Mouse (Mus musculus): ENCODE measurements around the gene Bbip1.
"Not testable (repeated sequence)": the region's sequence is repeated elsewhere in the genome, so short reads cannot be mapped to it uniquely, and the experiment has no call there.

Bbip1 gene

DNA sequence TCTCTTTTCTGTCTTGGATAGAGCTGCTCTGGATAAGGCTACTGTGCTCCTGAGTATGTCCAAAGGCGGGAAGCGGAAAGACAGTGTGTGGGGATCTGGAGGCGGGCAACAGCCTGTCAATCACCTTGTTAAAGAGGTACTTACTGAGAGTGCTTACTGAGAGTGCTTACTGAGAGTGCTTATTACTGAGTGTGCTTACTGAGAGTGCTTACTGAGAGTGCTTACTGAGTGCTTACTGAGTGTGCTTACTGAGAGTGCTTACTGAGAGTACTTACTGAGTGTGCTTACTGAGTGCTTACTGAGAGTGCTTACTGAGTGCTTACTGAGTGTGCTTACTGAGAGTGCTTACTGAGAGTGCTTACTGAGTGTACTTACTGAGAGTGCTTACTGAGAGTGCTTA is 22.4 kb downstream of the Bbip1 start:
- DNase-seq: not testable (repeated sequence)

DNA sequence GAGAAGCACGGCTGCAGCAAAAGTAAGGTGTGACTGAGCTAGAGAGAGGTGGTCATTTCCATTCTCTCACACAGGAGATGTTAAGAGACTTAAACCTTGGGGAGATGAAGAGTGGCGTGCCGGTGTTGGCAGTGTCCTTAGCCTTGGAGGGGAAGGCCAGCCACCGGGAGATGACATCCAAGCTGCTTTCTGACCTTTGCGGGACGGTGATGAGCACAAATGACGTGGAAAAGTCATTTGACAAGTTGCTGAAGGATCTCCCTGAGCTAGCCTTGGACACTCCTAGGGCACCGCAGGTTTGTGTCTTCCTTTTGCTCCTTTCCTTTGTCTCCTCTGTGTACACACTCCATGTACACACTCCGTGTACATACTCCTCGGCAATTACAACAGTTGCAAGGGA is 24.9 kb downstream of the Bbip1 start:
- DNase-seq: no peak

DNA sequence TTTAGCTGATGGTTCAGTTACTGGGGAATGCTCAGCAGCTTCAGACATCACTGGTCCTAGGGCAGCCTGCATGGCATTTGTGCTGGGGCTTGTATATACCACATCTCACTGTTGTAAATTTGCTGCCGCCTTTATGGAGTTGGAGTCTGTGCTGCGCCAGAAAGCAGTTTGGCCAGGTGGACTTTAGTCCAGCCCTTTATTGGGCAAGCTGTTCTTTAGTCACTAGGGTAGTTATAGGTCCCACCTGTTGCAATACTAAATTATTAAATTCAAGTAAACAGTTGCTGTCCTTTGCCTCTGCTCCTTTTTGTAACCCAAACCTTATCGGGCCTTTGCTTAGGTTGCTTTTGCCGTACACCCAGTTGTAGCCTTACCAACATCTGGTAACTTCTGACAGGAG is 29.5 kb downstream of the Bbip1 start:
- no peak for DNase-seq

DNA sequence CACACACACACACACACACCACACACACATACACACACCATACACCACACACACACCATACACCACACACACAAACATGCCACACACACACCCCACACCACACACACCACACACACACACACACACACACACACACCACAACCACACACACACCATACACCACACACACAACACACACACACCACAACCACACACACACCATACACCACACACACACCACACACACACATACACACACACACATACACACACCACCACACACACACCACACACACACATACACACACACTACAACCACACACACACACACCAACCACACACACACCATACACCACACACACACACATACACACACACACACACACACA is 37.7 kb downstream of the Bbip1 start:
- DNase-seq: not testable (repeated sequence)

DNA sequence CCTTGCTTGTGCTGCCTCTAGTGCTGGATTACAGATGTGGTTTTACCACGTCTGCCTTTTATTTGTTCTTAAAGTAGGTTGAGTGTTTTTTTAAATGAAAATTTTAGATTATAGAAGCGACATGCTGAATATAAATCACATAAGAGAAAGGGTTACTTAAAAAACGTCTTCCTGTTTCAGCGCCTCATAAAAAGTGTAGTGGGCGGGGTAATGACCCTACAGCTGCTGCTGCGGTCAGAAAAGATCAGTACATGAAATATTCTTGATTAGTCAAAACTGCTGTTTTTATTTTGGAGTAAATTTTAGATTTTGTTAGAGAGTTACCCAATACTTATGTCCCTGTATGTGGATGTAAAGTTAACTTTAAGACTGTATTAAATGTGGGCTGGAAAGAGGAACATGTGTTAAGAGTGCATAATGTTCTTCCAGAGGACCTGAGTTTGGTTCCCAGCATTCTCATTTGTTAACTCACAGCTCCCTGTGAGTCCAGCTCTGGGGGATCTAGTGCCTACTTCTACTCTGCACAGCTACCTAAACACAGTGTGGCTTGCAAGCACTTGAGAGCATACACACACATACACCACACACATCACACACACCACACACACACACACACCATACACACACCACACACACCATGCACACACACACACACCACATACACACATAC is 38.3 kb downstream of the Bbip1 start:
- no peak for DNase-seq

DNA sequence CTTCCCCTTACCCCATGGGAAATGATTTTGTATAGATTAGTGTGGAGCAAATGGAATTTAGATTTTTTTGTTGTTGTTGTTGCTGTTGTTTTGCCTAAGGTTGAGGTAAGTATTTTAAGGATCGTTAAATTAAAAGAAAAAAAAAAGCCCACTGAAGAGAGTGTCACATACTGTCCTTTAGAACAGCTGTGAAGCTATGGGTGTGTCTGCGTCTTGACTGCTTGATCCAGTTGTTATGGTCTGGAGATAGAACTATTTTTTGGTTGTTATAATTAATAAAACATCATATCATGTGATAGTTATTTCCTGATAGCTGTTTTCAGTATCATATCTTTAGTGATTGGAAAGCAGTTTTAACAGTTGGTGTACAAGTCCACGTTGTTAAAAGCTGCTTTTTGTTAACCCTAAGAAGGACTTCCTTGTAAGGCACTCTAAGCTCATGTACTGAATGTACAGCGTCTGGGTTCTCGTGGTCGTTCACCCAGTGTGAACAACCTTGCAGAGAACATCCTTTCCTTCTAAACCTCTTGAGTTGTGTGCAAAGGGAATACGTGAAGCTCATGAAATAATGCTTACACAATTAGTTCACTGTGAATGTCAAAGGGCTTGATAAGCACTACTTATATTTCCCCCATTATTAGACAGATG is 39.5 kb downstream of the Bbip1 start:
- DNase-seq: no peak

DNA sequence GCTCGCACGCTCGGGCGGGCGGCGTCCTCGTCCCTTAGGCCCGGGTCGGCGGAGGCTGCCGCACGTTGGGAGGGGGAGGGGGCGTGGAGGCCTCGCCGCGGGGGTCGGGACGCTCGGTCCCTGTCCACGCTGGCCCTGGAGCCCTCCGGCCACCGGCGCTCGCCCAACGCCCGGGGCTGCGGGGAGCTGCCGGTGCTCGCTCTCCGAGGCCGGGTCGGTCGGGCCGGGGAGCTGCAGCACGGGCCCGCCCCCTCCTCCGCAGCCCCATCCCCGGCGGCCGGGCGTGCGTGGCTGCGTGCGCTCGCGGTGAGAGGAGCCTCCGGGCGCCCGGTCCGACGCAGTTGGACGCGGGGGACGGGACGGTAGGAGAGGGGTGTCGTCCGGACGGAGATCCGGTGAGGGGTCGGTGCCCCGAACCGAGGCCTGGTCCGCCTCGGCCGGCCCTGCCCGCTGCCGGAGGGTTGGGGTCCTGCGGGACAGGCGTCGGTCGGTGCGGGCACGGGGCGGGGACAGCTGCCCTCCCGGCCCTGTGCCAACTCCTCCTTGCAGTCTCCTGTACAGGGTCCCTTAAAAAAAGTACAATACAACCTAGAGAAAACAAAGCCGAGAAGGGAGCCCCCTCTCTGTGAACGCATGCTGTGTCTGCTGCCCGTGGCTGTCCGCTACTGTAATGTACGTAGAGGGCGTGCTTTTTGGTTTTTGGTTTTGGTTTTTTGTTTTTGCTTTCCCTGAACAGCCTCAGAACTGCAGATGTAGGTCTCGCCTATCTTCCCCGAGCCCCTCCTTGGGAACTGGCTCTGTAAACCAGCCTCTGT is 40.7 kb downstream of the Bbip1 start:
- peak; percentile 48 to 69 for DNase-seq

DNA sequence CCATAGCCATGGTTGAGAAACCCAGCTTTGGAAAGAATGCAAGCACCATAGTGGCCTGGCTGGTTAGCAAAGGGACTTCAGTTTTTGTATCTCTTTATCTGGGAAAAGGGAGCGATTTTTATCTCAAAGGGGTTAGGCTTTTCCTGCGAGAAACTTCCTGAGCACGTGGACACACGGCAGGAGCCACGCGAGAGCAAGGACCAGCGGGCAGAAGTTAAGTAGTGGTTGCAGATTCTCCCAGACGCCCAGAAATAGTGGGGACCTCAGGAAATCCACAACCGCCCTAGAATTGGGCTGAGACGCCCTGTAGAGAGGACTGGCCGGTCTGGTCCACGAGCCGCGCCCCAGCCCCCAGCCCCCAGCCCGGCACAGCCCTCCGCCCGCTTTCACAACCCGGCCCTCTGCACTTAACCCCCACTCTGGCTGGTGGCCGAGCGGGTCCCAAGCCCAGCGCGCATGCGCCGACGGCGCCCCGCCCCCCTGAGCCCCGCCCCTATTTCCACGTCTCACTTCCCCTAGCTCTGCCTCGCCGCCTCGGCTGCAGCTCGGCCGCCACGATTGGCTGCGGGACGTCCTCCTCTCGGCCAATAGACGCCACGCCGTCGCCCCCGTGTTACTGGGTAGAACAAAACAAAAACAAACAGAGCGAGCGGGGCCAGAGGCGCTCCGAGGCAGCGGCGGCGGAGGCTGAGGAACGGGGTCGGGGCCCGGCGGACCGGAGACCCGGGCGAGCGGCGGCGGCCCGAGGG is 41.5 kb downstream of the Bbip1 start:
- peak; percentile 94 to 97 for DNase-seq

DNA sequence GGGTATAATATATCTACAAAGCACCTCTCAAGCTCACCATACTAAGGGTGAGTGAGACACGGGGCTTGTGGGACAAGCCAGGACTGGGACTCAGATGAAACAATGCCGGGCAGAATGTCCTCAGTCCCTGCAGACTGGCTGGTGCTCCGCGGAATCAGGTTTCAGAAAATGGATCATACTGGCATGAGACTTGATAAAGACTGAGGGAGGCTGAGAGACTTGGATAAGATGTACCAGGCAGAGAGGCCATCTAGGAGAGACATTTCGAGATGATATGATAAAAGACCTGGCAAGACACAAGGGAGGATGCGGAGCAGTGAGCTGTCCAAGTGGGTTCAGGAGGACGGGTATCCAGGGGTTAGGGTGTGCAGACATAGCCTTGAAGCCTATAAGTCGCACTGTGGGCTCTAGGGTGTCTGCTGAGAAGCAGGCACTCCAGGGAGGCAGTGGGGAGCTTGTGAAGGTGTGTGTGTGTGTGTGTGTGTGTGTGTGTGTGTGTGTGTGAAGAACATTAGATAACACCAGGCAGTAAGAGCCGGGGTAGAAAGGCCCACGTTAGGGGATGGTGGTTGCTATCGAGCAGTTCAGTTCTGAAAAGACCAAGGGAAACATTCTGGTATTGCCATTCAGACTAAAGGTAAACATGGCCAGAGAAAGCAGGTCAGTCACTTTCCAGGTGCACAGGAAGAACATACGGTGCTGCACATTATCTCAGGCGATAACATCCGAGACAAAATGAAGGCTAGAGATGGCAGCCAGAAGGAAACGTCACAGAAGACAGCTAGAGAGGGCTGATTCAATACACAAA is 42.3 kb downstream of the Bbip1 start:
- peak in 1 of 2 experiments; percentile 18 for DNase-seq

DNA sequence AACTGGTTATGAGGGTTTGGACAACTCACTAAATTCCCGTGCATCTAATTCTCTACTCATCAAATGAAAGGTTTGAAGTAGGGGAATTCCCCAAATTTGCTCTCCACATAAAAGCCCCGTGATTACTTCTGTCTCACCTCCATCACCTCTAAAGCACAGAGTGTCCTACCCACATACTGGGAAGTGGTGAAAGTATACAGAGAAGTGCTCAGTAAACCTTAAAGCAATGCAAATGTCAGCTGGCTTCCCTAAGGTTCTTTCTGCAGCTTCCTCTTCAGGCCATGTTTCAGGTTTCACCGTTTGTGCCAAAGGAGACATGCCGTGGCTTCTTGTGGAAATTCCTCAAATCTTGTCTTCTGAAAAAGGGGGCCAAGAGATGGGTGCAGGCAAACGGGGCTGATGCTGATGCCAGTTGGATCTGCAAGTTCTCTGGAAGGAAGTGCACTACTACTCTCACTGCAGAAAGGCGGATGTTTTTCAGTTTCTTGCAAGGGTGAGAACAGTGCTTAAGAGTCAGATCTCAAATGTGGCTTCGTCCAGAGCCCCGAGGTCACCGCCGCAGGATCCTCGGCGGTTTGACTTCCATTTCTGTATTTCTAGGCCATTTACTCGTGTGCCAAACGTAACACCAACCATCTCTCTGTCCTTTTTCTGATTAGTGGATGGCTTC is 44.4 kb downstream of the Bbip1 start:
- no peak for DNase-seq

DNA sequence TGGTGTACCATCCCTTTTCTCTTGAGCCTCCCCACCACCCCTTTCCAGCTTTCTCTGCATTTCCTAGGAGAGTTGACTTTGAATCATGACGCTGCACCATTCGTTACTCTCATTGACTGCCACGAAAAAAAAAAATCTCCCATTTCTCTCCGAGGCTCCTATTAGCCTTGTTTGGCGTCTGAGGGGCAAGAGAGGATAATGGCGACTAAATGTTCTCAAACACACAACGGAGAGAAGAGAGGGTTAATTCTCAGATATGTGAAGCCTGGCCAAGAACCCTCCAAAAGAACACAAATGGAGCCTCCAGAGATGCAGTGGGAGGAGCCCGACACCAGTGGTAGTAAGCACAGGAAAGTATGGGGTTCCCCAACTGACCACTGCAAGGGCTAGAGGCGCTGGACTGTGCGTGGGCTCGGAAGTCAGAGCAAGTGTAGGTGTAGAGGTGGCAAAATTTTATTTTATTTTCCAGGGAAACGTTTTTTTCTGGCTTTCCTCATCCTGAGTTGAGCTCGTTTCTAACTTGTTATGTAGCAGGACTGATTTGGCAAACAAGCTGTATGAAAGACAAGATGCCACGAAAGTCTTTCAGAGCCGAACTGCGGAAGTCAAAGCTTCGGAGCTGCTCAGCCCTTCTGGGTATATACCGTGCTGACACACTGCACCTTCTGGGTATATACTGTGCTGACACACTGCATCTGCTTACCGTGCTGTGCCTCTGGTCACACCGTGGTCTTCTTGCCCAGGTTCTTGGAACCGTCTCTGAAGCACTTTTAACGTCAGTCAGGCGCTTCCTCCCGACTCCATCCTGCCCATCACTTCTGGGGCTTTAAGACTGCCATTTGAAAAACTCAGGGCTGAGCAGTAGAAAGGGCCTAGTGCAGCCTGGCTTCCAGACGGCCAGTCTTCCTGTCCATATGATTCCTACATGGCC is 45.2 kb downstream of the Bbip1 start:
- no peak for DNase-seq

DNA sequence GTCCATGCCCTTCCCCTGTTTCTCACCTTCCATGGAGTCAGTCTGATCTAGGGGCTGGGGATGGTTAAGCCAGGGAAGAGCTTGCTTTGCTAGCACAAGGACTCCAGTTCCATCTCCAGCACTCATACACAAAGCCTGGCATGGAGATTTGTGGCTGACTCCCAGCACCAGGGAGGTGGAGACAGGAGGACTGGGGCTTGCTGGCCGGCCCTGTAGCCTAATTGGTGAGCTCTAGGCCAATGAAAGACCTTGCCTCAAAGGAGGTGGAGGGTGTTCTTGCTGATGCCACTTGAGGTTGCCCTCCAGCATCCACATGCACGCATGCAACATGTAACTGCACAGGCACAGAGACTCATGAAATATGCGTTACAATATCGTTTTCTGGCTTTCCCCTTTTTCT is 45.9 kb downstream of the Bbip1 start:
- DNase-seq: no peak

DNA sequence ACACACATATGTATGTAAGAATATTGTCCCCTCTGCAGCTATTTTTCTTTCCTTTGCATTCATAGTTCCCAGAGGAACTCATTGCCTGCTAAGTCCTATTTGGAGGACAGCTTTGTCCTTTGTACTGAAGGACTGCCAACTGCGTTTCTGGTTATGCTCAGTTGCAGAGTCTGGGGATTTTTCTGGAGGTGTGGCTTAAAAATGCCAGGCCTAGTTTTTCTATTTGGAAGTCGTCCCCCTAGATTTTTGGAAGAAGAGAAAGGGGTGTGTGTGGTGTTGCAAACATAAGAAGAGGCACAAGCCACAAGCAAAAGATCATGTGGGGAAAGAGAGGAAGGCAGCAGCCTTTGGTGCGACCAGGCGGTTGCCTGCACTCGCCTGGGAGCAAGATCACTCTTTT is 46.4 kb downstream of the Bbip1 start:
- no peak for DNase-seq

DNA sequence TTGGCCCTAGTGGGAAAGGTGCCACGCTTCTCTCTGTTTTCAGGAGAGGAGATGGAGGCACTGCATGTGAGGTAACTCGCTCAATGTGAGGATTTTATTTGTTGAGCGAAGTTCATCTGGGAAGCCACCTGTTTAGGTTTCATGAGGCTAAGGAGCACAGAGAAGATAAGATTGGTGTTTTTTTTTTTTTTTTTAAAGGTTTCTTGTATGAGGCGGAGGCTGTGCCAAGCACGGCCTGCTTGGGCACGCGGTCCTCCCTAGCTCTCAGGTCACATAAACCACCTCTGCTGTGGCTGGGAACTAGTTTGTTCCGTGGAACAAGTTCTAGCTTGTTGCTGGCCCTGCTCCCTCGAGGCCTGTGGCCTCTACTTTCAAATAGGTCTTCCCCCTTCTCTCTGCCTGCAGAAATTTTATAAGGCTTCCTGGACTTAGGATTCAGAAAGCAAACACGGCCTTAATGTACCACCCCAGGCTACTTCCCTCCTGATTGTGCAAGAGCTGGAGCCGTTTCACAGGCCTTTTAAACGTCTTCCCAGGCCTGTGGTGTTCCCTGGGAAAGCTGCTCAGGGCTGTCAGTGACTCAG is 49.8 kb downstream of the Bbip1 start:
- no peak for DNase-seq

DNA sequence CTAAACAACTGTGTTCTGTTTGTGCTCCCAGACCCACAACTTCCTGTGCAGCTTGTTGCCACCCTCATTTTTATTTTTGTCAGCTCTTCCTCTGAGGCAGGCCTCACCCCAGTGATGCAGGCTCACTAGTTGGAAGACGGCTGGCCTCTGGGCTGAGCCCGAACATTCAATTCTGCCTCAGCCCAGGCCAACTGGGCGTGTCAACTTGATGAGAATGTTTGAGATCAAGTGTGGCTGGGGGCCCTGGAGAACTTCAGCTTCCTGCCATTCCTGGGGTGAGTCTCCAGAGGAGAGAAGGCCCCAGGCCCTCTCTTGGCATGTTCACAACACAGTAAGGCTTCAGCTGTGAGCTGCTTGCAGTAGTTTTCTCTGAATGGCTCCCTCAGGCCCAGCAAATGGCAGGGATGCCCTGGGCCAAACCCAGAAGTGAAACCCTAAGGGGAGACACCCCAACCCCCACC is 50.7 kb downstream of the Bbip1 start:
- no peak for DNase-seq

DNA sequence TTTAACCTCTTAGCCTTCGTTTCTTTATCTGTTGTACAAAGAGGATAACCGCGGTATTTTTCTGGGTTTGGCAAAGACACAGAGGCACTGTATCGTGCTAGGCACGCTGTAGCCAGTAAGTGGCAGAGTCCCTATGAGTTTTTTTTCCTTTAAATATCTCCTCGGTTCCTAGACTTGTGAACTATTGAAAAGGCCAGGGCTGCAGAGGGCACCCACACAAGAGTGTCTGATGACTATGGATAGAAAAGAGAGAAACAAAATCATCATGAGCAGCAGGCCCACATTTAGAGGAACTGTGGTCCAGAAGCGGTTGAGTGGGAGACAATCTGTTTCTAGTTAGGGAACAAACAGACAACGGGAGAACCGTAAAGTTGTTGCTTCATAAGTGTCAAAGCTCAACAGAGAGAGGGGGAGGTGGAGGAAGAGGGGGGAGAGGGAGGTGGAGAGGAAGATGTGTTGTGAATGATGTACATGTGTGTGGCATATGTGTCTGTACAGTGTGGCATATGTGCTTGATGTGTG is 51.5 kb downstream of the Bbip1 start:
- no peak for DNase-seq

DNA sequence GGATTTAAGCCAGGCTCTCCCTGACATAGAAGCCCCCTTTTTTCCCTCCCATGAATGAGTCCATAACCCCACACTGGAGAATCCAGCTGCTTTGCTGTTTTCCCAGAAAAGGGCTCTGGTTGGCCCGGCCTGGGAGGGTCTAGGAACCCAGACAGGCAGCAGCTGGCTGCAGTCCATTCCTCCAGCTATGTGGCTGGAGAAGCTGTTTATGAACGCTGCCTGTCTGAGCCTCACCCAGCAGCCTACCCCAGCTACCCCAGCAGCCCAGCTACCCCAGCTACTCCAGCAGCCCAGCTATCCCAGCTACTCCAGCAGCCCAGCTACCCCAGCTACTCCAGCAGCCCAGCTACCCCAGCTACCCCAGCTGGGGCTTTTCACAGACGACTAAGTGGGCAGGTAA is 52.4 kb downstream of the Bbip1 start, which contains the start of gene Pdcd4:
Pdcd4 (plus strand) TSS at position 171 of the 400 bp plus-strand sequence.
- no peak for DNase-seq

DNA sequence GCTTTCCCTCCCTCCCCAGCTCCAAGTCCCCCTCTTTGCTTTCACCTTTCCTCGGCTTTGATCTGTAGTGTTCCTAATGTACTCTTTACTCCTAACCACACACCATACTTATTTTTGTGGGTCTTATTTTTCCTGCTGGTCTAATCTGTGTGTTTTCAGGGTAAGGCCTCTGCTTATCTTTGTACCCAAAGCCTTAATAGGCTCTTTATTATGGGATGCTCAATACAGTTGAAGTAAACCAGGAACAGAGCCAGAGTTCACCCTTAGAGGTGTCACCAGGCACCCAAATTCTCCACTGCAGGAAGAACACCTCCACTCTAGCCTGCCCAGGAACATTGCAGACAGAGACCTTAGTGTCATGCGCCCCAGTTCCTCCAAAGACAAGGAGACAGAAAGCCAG is 52.9 kb downstream of the Bbip1 start:
- no peak for DNase-seq

DNA sequence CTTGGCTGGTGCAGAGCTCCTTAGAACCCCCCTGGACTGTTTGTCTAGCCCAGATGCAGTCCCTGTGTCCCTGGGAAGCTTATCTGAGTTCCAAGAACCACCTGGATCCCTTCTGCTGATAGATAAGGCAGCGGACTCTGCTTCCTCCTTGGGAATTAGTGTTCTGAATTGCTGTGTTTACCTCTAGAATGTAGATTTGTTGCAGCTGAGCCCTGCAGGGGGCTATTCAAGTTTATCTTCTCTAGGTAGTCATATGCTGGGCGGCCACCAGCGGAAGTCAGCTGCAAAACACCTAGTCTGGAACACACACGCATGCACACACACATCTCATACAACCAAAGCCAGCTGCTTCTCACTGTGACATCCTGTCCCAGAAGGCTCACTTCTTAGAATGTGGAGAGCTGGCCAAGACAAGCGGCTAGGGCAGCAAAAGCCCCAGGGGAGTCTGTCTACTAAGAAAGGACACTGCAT is 53.6 kb downstream of the Bbip1 start:
- DNase-seq: no peak

DNA sequence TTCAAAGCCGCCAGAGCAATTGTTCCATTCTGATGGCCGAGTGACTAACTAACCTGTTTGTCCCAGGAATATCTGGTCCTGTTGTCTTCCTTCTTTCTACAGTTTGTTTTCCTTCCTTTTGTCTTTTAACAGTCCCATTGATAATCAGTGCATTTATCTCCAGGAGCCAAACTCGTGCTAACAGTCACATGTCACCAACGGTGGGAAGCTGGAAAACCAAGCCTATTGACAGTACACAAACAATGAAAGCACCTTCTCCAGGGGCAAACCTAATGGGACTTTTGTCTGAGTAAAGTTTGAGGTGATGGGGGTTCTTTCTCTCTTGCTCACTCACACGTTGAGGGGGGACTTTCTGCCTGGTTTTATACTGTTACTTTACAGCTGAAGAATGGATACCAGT is 54.2 kb downstream of the Bbip1 start:
- no peak for DNase-seq

Measured in cerebellum, adult 18-20 months (tissue).